Comparison of ENCODE assay signal across 13 mouse cellular contexts in the genomic region with DNA sequence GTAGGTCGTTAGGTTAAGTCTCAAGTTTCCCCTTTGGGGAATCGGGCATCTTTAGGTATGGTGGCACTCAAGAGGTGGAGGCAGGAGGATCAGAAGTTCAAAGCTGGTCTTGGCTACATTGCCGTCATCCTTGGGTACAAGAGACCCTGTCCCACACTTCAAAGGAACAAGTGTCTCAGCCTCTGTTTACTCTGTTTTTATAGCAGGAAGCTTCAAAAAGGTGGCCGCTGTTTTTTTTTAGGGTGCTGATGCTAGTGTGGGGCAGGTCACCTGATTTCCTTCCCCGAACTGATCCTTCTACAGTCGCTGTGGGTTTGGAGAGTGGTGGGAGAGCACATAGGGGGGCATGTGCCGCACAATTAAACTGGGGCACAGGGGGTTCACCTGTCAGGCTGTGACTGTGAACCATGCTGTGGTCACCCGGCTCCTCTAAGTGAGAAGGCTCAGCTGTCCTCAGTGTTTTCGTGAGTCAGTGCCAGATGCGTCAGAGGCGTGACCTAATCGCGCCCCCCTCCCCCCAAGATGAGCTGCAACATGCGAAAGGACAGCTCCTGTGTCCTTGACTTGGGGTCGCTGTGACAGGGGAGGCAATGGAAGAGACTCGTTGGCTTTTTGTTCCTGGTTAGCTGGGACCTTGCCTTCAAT. TPM values are rescaled to one million over a fixed set of nuclear protein-coding genes. Genes with fewer than 3 reads are reported as not detected.
DNase-seq lines count a peak whose midpoint lies in the region; ATAC-seq lines count a peak whose summit lies in the region.
"Had no signal": no experiment of that assay in that cellular context is flagged by ENCODE, and none has a peak within 500 bp of the region (broad histone marks: within the 10 kb centered on the region; RNA-seq: fewer than 3 reads in every experiment).

No protein-coding gene starts in this region.

- peak; percentile 90 for DNase-seq in heart, adult 11 months
- DNase-seq in heart, postnatal 10 days: no peak
- DNase-seq in B cell, adult 2 months: peak; percentile 80 to 83
- DNase-seq in adrenal gland, postnatal 25 days: peak; percentile 83
- DNase-seq in lung, postnatal 4 days: peak; percentile 53 to 68
- DNase-seq in MN1 (ENCODE audit: low spot score): no peak
- DNase-seq: cerebellum, adult 9-10 months had no signal

- no peak overlapping the region for H3K4me3 ChIP-seq in forebrain, embryonic 16.5 days (replicated peaks; ENCODE audit: low read length)
- H3K4me3 ChIP-seq: limb, embryonic 12.5 days had no signal

- no peaks in the 10 kb centered on the region for H3K4me1 ChIP-seq in forebrain, embryonic 16.5 days (replicated peaks; ENCODE audit: control insufficient read depth, insufficient read depth, low read length)
- H3K4me1 ChIP-seq: limb, embryonic 12.5 days had no signal

- 84% methylated on average over 16 of the region's 16 CpGs for WGBS in forebrain, embryonic 16.5 days

- no peaks in the 10 kb centered on the region for H3K27me3 ChIP-seq in forebrain, embryonic 16.5 days (replicated peaks; ENCODE audit: control insufficient read depth, insufficient read depth, low read length)
- H3K27me3 ChIP-seq: limb, embryonic 12.5 days had no signal

- no peaks in the 10 kb centered on the region for H3K9me3 ChIP-seq in forebrain, embryonic 16.5 days (ENCODE audit: control insufficient read depth, low read length)
- H3K9me3 ChIP-seq: limb, embryonic 12.5 days had no signal

- H3K4me2 ChIP-seq in forebrain, embryonic 16.5 days (ENCODE audit: low read length): no peak overlapping the region
- H3K4me2 ChIP-seq: limb, embryonic 12.5 days; midbrain, embryonic 11.5 days had no signal

- no peaks in the 10 kb centered on the region for H3K36me3 ChIP-seq in forebrain, embryonic 16.5 days (ENCODE audit: control insufficient read depth, insufficient read depth)
- H3K36me3 ChIP-seq: limb, embryonic 12.5 days had no signal

- H3K9ac ChIP-seq in forebrain, embryonic 16.5 days (replicated peaks; ENCODE audit: low read depth, low read length): no peak overlapping the region
- H3K9ac ChIP-seq: limb, embryonic 12.5 days had no signal

- intact Hi-C loops in heart, postnatal 10 days (cut with DNase I): no loop called here

- H3K27ac ChIP-seq in forebrain, embryonic 16.5 days (ENCODE audit: low read length): no peak overlapping the region
- H3K27ac ChIP-seq: kidney, postnatal 0 days; limb, embryonic 12.5 days had no signal

- no peak for ATAC-seq in forebrain, embryonic 16.5 days
- no peak for ATAC-seq in frontal cortex, adult (ENCODE audit: low TSS enrichment)

RNA-seq across cellular contexts. Expression of a gene that starts 16.6 kb away (rescaled TPM):
- total RNA-seq in heart, postnatal 10 days (2021): 10 to 100 TPM; 10.1 to 14.1 TPM
- total RNA-seq in adrenal gland, postnatal 25 days (2021): 13.8 and 17.1 TPM in 2 replicates
- polyA plus RNA-seq in forebrain, embryonic 16.5 days (2015; fragmentation: Nextera tagmentation; extraction: Ambion mirVana): 1.4 and 1.5 TPM in 2 replicates

RNA-seq across cellular contexts. Expression of a gene that starts 31.1 kb away (rescaled TPM):
- 10 to 100 TPM; 11.6 to 18.1 TPM for total RNA-seq in heart, postnatal 10 days (2021)
- total RNA-seq in adrenal gland, postnatal 25 days (2021): 31.6 and 32.6 TPM in 2 replicates
- 78.1 and 82.2 TPM in 2 replicates for polyA plus RNA-seq in forebrain, embryonic 16.5 days (2015; fragmentation: Nextera tagmentation; extraction: Ambion mirVana)

RNA-seq across cellular contexts. Expression of a gene that starts 42.0 kb away (rescaled TPM):
- 10 to 100 TPM; 69.9 to 75.7 TPM for total RNA-seq in heart, postnatal 10 days (2021)
- 49.5 and 50.7 TPM in 2 replicates for total RNA-seq in adrenal gland, postnatal 25 days (2021)
- polyA plus RNA-seq in forebrain, embryonic 16.5 days (2015; fragmentation: Nextera tagmentation; extraction: Ambion mirVana): 1.1 and 1.6 TPM in 2 replicates

RNA-seq across cellular contexts. Expression of a gene that starts 50.3 kb away (rescaled TPM):
- 10 to 100 TPM; 92.4 to 94.8 TPM for total RNA-seq in heart, postnatal 10 days (2021)
- total RNA-seq in adrenal gland, postnatal 25 days (2021): 175 and 224 TPM in 2 replicates
- polyA plus RNA-seq in forebrain, embryonic 16.5 days (2015; fragmentation: Nextera tagmentation; extraction: Ambion mirVana): 231 and 240 TPM in 2 replicates

RNA-seq across cellular contexts. Expression of a gene that starts 54.4 kb away (rescaled TPM):
- not detected for total RNA-seq in heart, postnatal 10 days (2021)
- total RNA-seq in adrenal gland, postnatal 25 days (2021): 0.70 TPM in 1 of 2 replicates, not detected in the other
- 0.19 TPM in 1 of 2 replicates, not detected in the other for polyA plus RNA-seq in forebrain, embryonic 16.5 days (2015; fragmentation: Nextera tagmentation; extraction: Ambion mirVana)
- total RNA-seq: heart, postnatal 25 days had no signal
- polyA plus RNA-seq: limb, embryonic 12.5 days had no signal

Comparison
In these comparisons a context has a peak if more than half of its experiments do, and no peak if none do; other contexts are left out.
1. DNase-seq: peak in heart, adult 11 months (single experiment), B cell, adult 2 months (2 of 2), adrenal gland, postnatal 25 days (single experiment) and lung, postnatal 4 days (2 of 2); none in heart, postnatal 10 days (0 of 2) and MN1 (single experiment).